Mouse (Mus musculus): ENCODE data around the gene Speg. TPM values are rescaled to one million over a fixed set of nuclear protein-coding genes. Genes with fewer than 3 reads are reported as not detected.

Speg gene
- total RNA-seq, 1 experiment: 31.2 TPM

- no peak overlapping the region for H3K4me3 ChIP-seq (ENCODE audit: insufficient read depth in 1 of 2, low read depth in 1 of 2, low read length in 2 of 2, poor library complexity in 1 of 2, severe bottlenecking in 1 of 2)
- in situ Hi-C loops (cut with MboI; ENCODE audit: low sequenced_read_pairs in 2 of 2, unreplicated experiment in 2 of 2): loop anchor here (10.0 kb wide), 1 partner anchor 118 kb away; no protein-coding TSS in a partner anchor
Measured at GRCm38 (mm10) chr1:75462636-75463035, 87.5 kb downstream of the Speg start.

DNA sequence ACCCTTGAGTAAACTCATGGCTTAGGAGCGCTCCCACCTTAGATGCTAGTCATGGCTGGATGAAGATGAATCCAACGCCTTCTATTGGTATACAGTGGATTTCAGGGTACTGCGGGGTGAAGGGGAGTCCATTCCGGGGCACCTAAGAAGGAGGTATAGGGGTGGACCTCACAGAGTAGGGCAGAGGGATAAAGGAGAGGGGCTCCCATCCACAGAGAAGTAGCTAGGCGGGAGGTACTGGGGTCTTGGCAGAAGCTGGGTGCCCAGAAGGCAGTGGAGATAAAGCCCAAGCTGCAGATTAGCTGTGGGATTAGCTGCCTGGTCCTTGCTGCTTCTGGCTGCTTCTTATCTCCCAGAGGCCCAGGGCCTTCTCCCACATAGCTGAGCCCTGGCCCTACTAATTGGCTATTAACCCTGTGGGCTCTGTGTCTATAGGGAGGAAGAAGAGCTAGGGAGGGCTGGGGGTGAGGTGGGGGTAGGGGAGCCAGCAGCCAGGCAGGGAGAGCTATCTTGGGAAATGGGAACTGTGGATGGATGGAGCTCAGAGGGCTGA lies 88.6 kb downstream of the Speg start:
- H3K9ac ChIP-seq (ENCODE audit: insufficient read depth, low read depth, low read length, poor library complexity, severe bottlenecking): no peak overlapping the region
- no peak for TF ChIP-seq HCFC1 (IDR thresholded peaks at IDR 0.05; ENCODE audit: borderline replicate concordance, insufficient read depth, low read length)
- no peak for TF ChIP-seq CHD2 (IDR thresholded peaks at IDR 0.05; ENCODE audit: low read depth, low read length)
- TF ChIP-seq ZC3H11A (IDR thresholded peaks at IDR 0.05; ENCODE audit: borderline replicate concordance, low read depth, low read length): no peak
- TF ChIP-seq ZNF384 (IDR thresholded peaks at IDR 0.05; ENCODE audit: low read depth, low read length): no peak
- no peak for TF ChIP-seq MAFK (IDR thresholded peaks at IDR 0.05; ENCODE audit: insufficient read depth, low read depth, low read length)
- no peak overlapping the region for H3K4me3 ChIP-seq (ENCODE audit: insufficient read depth in 1 of 2, low read depth in 1 of 2, low read length in 2 of 2, poor library complexity in 1 of 2, severe bottlenecking in 1 of 2)

More at GRCm38 (mm10) chr1:75462636-75463035, 87.5 kb downstream of the Speg start:
- H3K9me3 ChIP-seq (ENCODE audit: control insufficient read depth, insufficient read depth, low read depth, low read length): no peaks in the 10 kb centered on the region
- no peaks in the 10 kb centered on the region for H3K36me3 ChIP-seq (ENCODE audit: control insufficient read depth, insufficient read depth, low read length, poor library complexity, severe bottlenecking)
- H3K4me1 ChIP-seq (ENCODE audit: control insufficient read depth in 2 of 2, insufficient read depth in 2 of 2, low read length in 2 of 2, poor library complexity in 1 of 2): peaks cover 0 to 4% of the 10 kb centered on the region in 2 experiments; a peak in 1 of 4 replicates
- no peak overlapping the region for H3K9ac ChIP-seq (ENCODE audit: insufficient read depth, low read depth, low read length, poor library complexity, severe bottlenecking)
- DNase-seq (ENCODE audit: low read depth, low spot score): no peak
- TF ChIP-seq HCFC1 (IDR thresholded peaks at IDR 0.05; ENCODE audit: borderline replicate concordance, insufficient read depth, low read length) (no peak), ZNF384 (IDR thresholded peaks at IDR 0.05; ENCODE audit: low read depth, low read length) (no peak), ZC3H11A (IDR thresholded peaks at IDR 0.05; ENCODE audit: borderline replicate concordance, low read depth, low read length) (no peak), CHD2 (IDR thresholded peaks at IDR 0.05; ENCODE audit: low read depth, low read length) (no peak), MAFK (IDR thresholded peaks at IDR 0.05; ENCODE audit: insufficient read depth, low read depth, low read length) (no peak)
- no peak overlapping the region for H3K27ac ChIP-seq (ENCODE audit: insufficient read depth, low read depth, low read length, poor library complexity, severe bottlenecking)

DNA sequence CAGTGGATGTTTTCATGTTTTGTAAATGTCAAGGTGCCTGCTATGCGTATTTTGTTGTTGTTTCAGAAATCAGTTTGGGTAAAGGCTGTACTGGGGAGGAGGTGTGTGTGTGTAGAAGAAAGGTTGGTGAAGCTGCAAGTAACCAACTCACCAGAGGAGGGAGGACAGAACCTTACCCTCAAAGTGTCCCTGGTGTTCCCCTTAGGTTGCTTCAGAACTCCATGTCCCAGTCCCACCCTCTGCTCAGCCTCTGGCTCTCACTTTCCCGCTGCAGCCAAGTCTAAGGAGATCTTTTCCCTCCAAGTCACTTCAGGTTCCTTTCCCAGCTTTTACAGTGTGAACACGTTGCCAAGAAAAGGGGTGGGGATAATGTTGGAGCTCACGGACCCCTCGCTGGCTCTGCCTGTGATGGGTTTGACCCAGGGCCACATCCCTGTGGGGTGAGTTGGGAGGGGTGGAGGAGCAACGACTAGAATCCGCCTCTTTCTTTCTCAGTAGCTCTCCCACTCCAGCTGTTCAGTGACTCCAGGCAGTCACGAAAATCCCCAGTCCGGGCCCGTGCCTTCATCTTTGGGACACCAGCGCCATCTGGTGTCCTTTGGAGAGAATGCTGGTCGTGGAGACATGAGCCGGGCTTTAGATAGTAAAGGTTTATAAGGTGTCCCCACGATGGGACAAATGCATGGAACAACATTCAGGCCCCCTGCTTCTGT lies 92.3 kb downstream of the Speg start:
- DNase-seq (ENCODE audit: low read depth, low spot score): peak; percentile 82
- TF ChIP-seq ZC3H11A (IDR thresholded peaks at IDR 0.05; ENCODE audit: borderline replicate concordance, low read depth, low read length): peak; percentile 80
- no peak for TF ChIP-seq HCFC1 (IDR thresholded peaks at IDR 0.05; ENCODE audit: borderline replicate concordance, insufficient read depth, low read length)
- TF ChIP-seq ZNF384 (IDR thresholded peaks at IDR 0.05; ENCODE audit: low read depth, low read length): no peak
- TF ChIP-seq MAFK (IDR thresholded peaks at IDR 0.05; ENCODE audit: insufficient read depth, low read depth, low read length): no peak
- no peak for TF ChIP-seq CHD2 (IDR thresholded peaks at IDR 0.05; ENCODE audit: low read depth, low read length)
- Histone ChIP-seq H3K4me3 (ENCODE audit: insufficient read depth in 1 of 2, low read depth in 1 of 2, low read length in 2 of 2, poor library complexity in 1 of 2, severe bottlenecking in 1 of 2) (no peak overlapping the region), H3K27ac (ENCODE audit: insufficient read depth, low read depth, low read length, poor library complexity, severe bottlenecking) (no peak overlapping the region), H3K4me1 (ENCODE audit: control insufficient read depth in 2 of 2, insufficient read depth in 2 of 2, low read length in 2 of 2, poor library complexity in 1 of 2) (peaks cover 0 to 2% of the 10 kb centered on the region in 2 experiments; a peak in 1 of 4 replicates), H3K9ac (ENCODE audit: insufficient read depth, low read depth, low read length, poor library complexity, severe bottlenecking) (no peak overlapping the region), H3K9me3 (ENCODE audit: control insufficient read depth, insufficient read depth, low read depth, low read length) (no peaks in the 10 kb centered on the region), H3K36me3 (ENCODE audit: control insufficient read depth, insufficient read depth, low read length, poor library complexity, severe bottlenecking) (no peaks in the 10 kb centered on the region)
- in situ Hi-C loops (cut with MboI; ENCODE audit: low sequenced_read_pairs in 2 of 2, unreplicated experiment in 2 of 2): loop anchor here (10.0 kb wide), 1 partner anchor 123 kb away; no protein-coding TSS in a partner anchor

More for the DNA sequence above, 88.6 kb downstream of the Speg start:
- Histone ChIP-seq H3K9me3 (ENCODE audit: control insufficient read depth, insufficient read depth, low read depth, low read length) (no peaks in the 10 kb centered on the region), H3K27ac (ENCODE audit: insufficient read depth, low read depth, low read length, poor library complexity, severe bottlenecking) (no peak overlapping the region), H3K36me3 (ENCODE audit: control insufficient read depth, insufficient read depth, low read length, poor library complexity, severe bottlenecking) (no peaks in the 10 kb centered on the region), H3K4me1 (ENCODE audit: control insufficient read depth in 2 of 2, insufficient read depth in 2 of 2, low read length in 2 of 2, poor library complexity in 1 of 2) (peaks cover 0 to 4% of the 10 kb centered on the region in 2 experiments; a peak in 1 of 4 replicates)
- DNase-seq (ENCODE audit: low read depth, low spot score): no peak
- in situ Hi-C loops (cut with MboI; ENCODE audit: low sequenced_read_pairs in 2 of 2, unreplicated experiment in 2 of 2): loop anchor here (10.0 kb wide), 1 partner anchor 119 kb away; no protein-coding TSS in a partner anchor

- peaks cover 0 to 2% of the 10 kb centered on the region in 2 experiments; a peak in 1 of 4 replicates for H3K4me1 ChIP-seq (ENCODE audit: control insufficient read depth in 2 of 2, insufficient read depth in 2 of 2, low read length in 2 of 2, poor library complexity in 1 of 2)
- no peak overlapping the region for H3K4me3 ChIP-seq (ENCODE audit: insufficient read depth in 1 of 2, low read depth in 1 of 2, low read length in 2 of 2, poor library complexity in 1 of 2, severe bottlenecking in 1 of 2)
- H3K9ac ChIP-seq (ENCODE audit: insufficient read depth, low read depth, low read length, poor library complexity, severe bottlenecking): no peak overlapping the region
- DNase-seq (ENCODE audit: low read depth, low spot score): no peak
- H3K9me3 ChIP-seq (ENCODE audit: control insufficient read depth, insufficient read depth, low read depth, low read length): no peaks in the 10 kb centered on the region
- in situ Hi-C loops (cut with MboI; ENCODE audit: low sequenced_read_pairs in 2 of 2, unreplicated experiment in 2 of 2): loop anchor here (10.0 kb wide), 1 partner anchor 125 kb away; no protein-coding TSS in a partner anchor
- peaks cover 5% of the 10 kb centered on the region for H3K36me3 ChIP-seq (ENCODE audit: control insufficient read depth, insufficient read depth, low read length, poor library complexity, severe bottlenecking)
- H3K27ac ChIP-seq (ENCODE audit: insufficient read depth, low read depth, low read length, poor library complexity, severe bottlenecking): no peak overlapping the region
- TF ChIP-seq CHD2 (IDR thresholded peaks at IDR 0.05; ENCODE audit: low read depth, low read length) (no peak), ZNF384 (IDR thresholded peaks at IDR 0.05; ENCODE audit: low read depth, low read length) (no peak), ZC3H11A (IDR thresholded peaks at IDR 0.05; ENCODE audit: borderline replicate concordance, low read depth, low read length) (no peak), HCFC1 (IDR thresholded peaks at IDR 0.05; ENCODE audit: borderline replicate concordance, insufficient read depth, low read length) (no peak), MAFK (IDR thresholded peaks at IDR 0.05; ENCODE audit: insufficient read depth, low read depth, low read length) (no peak)
Measured at GRCm38 (mm10) chr1:75469287-75469825, 94.3 kb downstream of the Speg start.

All from ES-E14 (cell line).